Mouse (Mus musculus) left cerebral cortex, postnatal 10 days (tissue): Measurements from ENCODE around the gene Ppp2r5c. TPM values are rescaled to one million over a fixed set of nuclear protein-coding genes. Genes with fewer than 3 reads are reported as not detected.

ENCODE experiments used
- DNase-seq, 2 experiments: peaks; one replicate each; pipeline ENCODE4 v3.0.0; 2021 to 2022; ENCODE audit warnings: low spot score in 2 of 2, mixed read lengths in 1 of 2; ENCODE audit errors: extremely low spot score in 1 of 2
- intact Hi-C: fragments of 180-260 bp; cut with DNase I; formaldehyde crosslinking; loops from one replicate; pipeline ENCODE4 v1.15.1; 2025
- total RNA-seq, 2 experiments: library from RNA; stranded (reverse); gene quantifications; 2 replicates each; pipeline ENCODE4 v1.2.3; 2021

Ppp2r5c gene
- total RNA-seq, 2 experiments from 2014 or later, result 237 to 246 TPM

GRCm38 (mm10) chr12:110436638-110437366, 10.1 kb upstream of the Ppp2r5c start:
- DNase-seq, result no peak
- intact Hi-C loops, result no loop called here

- DNase-seq, result no peak
- intact Hi-C loops, result no loop called here
Measured at GRCm38 (mm10) chr12:110437367-110437703, 9.6 kb upstream of the Ppp2r5c start.

GRCm38 (mm10) chr12:110438367-110438973, 8.4 kb upstream of the Ppp2r5c start:
- intact Hi-C loops, result no loop called here

GRCm38 (mm10) chr12:110442238-110442637, 4.7 kb upstream of the Ppp2r5c start:
- DNase-seq, result no peak
- intact Hi-C loops, result no loop called here

More at GRCm38 (mm10) chr12:110438367-110438973, 8.4 kb upstream of the Ppp2r5c start:
- no peak for DNase-seq

- no peak for DNase-seq
- intact Hi-C loops, result no loop called here
Measured at GRCm38 (mm10) chr12:110444530-110444929, 2.4 kb upstream of the Ppp2r5c start.

GRCm38 (mm10) chr12:110445775-110446174, 1.1 kb upstream of the Ppp2r5c start:
- DNase-seq, result no peak
- intact Hi-C loops, result loop anchor here (5.0 kb wide), 1 partner anchor 147 kb away; no protein-coding TSS in a partner anchor

GRCm38 (mm10) chr12:110447306-110447705, 386 bp downstream of the Ppp2r5c start:
- intact Hi-C loops, result loop anchor here (5.0 kb wide), 1 partner anchor 145 kb away; no protein-coding TSS in a partner anchor
- peak in 1 of 2 experiments; percentile 76 for DNase-seq

- DNase-seq, result no peak
- intact Hi-C loops, result loop anchor here (5.0 kb wide), 1 partner anchor 144 kb away; no protein-coding TSS in a partner anchor
Measured at GRCm38 (mm10) chr12:110448767-110449166, 1.8 kb downstream of the Ppp2r5c start.

GRCm38 (mm10) chr12:110454223-110454622, 7.3 kb downstream of the Ppp2r5c start:
- DNase-seq, result peak; percentile 56 to 66
- intact Hi-C loops, result no loop called here

- intact Hi-C loops, result no loop called here
- DNase-seq, result no peak
Measured at GRCm38 (mm10) chr12:110456024-110456423, 9.1 kb downstream of the Ppp2r5c start.

- intact Hi-C loops, result no loop called here
- DNase-seq, result no peak
Measured at GRCm38 (mm10) chr12:110458667-110459066, 11.7 kb downstream of the Ppp2r5c start.

- peak in 1 of 2 experiments; percentile 57 for DNase-seq
- intact Hi-C loops, result no loop called here
Measured at GRCm38 (mm10) chr12:110460418-110461300, 13.7 kb downstream of the Ppp2r5c start.

- intact Hi-C loops, result no loop called here
- DNase-seq, result no peak
Measured at GRCm38 (mm10) chr12:110463711-110464110, 16.8 kb downstream of the Ppp2r5c start.

- intact Hi-C loops, result no loop called here
- no peak for DNase-seq
Measured at GRCm38 (mm10) chr12:110471426-110471825, 24.5 kb downstream of the Ppp2r5c start.

- no peak for DNase-seq
- intact Hi-C loops, result no loop called here
Measured at GRCm38 (mm10) chr12:110472247-110472646, 25.3 kb downstream of the Ppp2r5c start.

- DNase-seq, result no peak
Measured at GRCm38 (mm10) chr12:110474497-110474896, 27.6 kb downstream of the Ppp2r5c start.

GRCm38 (mm10) chr12:110476561-110476960, 29.6 kb downstream of the Ppp2r5c start:
- DNase-seq, result no peak
- intact Hi-C loops, result no loop called here

More at GRCm38 (mm10) chr12:110474497-110474896, 27.6 kb downstream of the Ppp2r5c start:
- intact Hi-C loops, result no loop called here

- intact Hi-C loops, result no loop called here
- DNase-seq, result no peak
Measured at GRCm38 (mm10) chr12:110477906-110478305, 31.0 kb downstream of the Ppp2r5c start.

GRCm38 (mm10) chr12:110478601-110479008, 31.7 kb downstream of the Ppp2r5c start:
- intact Hi-C loops, result no loop called here
- no peak for DNase-seq
